Mouse (Mus musculus) frontal cortex, postnatal 14 days (tissue): ENCODE measurements around the gene Azin2.

Experiments
- DNase-seq, 2 experiments: peaks; one replicate each; pipeline ENCODE4 v3.0.0; 2022; ENCODE audit warnings: low spot score in 2 of 2

Azin2 gene

GRCm38 (mm10) chr4:128935595-128935994 is 26.6 kb downstream of the Azin2 start:
- DNase-seq = no peak

GRCm38 (mm10) chr4:128932783-128933182 is 29.5 kb downstream of the Azin2 start:
- DNase-seq = no peak

- DNase-seq = peak; percentile 70
Measured at GRCm38 (mm10) chr4:128924841-128925606, 37.2 kb downstream of the Azin2 start.

- DNase-seq = no peak
Measured at GRCm38 (mm10) chr4:128923603-128924002, 38.6 kb downstream of the Azin2 start.

GRCm38 (mm10) chr4:128919106-128919505 is 43.1 kb downstream of the Azin2 start:
- DNase-seq = no peak

GRCm38 (mm10) chr4:128918187-128918586 is 44.1 kb downstream of the Azin2 start:
- no peak for DNase-seq

GRCm38 (mm10) chr4:128917756-128918155 is 44.5 kb downstream of the Azin2 start:
- DNase-seq = no peak

GRCm38 (mm10) chr4:128917119-128917518 is 45.1 kb downstream of the Azin2 start:
- DNase-seq = no peak

- no peak for DNase-seq
Measured at GRCm38 (mm10) chr4:128913794-128914193, 48.4 kb downstream of the Azin2 start.

GRCm38 (mm10) chr4:128912085-128912484 is 50.2 kb downstream of the Azin2 start:
- no peak for DNase-seq

GRCm38 (mm10) chr4:128910276-128911063 is 51.8 kb downstream of the Azin2 start:
- no peak for DNase-seq

- no peak for DNase-seq
Measured at GRCm38 (mm10) chr4:128909378-128909831, 52.8 kb downstream of the Azin2 start.

GRCm38 (mm10) chr4:128908586-128909377 is 53.5 kb downstream of the Azin2 start:
- no peak for DNase-seq

GRCm38 (mm10) chr4:128907238-128907968 is 54.8 kb downstream of the Azin2 start:
- no peak for DNase-seq

- DNase-seq = no peak
Measured at GRCm38 (mm10) chr4:128906757-128907156, 55.5 kb downstream of the Azin2 start.

- no peak for DNase-seq
Measured at GRCm38 (mm10) chr4:128905251-128905650, 57.0 kb downstream of the Azin2 start.

GRCm38 (mm10) chr4:128904035-128904800 is 58.0 kb downstream of the Azin2 start:
- DNase-seq = no peak

GRCm38 (mm10) chr4:128902390-128902789 is 59.9 kb downstream of the Azin2 start:
- no peak for DNase-seq

GRCm38 (mm10) chr4:128900484-128900883 is 61.8 kb downstream of the Azin2 start:
- DNase-seq = no peak

- DNase-seq = peak; percentile 67 to 80
Measured at GRCm38 (mm10) chr4:128899332-128899731, 62.9 kb downstream of the Azin2 start.
